Mouse (Mus musculus) ovary, adult 18-20 months (tissue): ENCODE data around the gene Dapk2.

Experiments used
- DNase-seq: peaks from one replicate; pipeline ENCODE4 v3.0.0; 2022; ENCODE audit warnings: low spot score, mixed read lengths

The Dapk2 gene

DNA sequence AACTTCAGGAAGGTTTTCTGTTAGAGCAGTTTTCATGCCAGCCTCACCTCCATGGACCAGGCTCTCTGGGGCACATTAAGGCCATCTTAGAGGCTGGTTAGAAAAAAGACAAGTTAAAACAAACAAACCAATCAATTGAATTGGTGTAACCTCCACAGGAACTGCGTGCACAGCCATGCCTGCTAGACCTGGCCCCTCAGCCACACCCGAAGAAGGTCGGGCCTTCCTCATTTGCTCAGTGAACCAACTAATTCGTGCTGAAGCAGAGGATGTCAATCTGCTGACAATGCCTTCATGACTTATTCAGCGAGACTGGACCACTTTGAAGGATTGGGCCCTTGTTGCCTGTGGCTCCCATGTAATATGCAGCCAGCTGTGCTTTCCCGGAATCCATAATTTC is 28.4 kb downstream of the Dapk2 start:
- no peak for DNase-seq

DNA sequence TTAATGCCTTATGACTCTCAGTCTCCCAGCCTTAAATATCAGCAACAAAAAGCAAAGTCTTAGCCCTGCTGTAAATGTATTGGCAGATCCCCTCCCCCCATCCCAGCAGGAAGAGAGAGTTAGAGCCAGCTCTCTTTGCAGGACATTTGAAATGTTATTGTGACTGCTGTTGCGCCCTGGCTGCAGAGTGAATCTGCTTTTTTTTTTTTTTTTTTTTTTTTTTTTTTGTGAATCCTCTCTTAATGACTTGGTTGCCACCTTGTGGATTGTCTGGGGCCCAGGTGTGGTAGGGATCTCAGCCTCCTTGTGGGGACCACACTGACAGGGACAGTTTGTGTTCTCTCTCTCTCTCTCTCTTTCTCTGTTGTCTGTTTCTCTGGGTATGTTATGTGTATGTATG is 31.0 kb downstream of the Dapk2 start:
- no peak for DNase-seq

DNA sequence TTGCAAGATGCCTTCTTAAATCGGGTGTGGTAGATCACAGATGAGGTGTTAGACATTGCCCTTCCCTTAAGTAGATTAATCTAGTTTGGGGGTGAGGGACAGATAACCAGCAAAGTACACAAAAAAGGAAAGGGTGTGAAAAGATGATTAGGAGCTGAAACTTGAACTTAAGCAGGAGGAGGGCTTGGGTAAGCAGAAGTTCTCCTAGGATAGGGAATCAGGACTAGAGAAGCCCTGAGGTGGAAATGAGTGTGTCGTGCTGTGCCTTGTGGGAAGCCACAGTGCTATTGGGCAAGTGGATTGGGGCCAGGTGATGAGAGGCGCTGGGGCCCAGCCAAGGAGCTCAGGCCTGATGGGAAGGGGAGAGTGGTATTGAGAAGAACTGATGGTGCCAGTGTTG is 36.0 kb downstream of the Dapk2 start:
- DNase-seq, result no peak

DNA sequence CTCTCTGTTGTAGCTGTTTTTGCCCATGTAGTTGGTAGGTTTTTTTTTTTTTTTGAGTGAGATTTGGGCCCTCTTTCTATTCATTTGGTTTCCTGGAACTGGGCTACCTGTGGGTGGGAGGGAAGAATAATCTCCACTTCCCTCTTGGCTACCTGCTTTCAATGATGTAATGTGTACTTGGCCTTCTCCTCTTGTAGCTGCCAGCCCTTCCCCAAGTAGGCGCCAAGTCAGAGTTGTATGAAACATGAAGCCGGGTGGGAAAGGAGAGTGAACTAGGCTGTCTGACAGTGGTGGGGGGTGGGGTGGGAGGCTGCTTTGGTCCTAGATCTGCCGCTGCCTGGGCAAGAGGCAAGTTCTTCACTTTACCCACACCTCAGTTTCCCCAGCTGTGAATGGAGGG is 38.5 kb downstream of the Dapk2 start:
- DNase-seq, result no peak

DNA sequence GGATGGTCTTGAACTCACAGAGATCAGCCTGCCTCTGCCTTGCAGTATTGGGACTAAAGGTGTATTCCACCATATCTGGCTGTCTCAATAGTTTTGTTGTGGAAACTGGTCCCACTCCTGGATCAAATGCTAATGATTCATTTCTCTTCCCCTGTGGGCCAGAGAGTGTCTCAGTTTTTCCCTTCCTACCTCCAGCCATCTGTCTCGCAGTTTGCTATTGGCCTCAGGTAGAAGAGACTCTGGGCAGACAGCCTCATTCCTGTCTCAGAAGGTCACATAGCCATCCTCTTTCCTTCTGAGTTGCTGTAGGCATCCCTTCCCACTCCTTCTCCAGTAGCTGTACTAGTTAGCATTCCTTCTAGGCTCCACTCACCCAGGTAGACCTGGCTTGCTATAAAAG is 40.5 kb downstream of the Dapk2 start:
- DNase-seq, result no peak

DNA sequence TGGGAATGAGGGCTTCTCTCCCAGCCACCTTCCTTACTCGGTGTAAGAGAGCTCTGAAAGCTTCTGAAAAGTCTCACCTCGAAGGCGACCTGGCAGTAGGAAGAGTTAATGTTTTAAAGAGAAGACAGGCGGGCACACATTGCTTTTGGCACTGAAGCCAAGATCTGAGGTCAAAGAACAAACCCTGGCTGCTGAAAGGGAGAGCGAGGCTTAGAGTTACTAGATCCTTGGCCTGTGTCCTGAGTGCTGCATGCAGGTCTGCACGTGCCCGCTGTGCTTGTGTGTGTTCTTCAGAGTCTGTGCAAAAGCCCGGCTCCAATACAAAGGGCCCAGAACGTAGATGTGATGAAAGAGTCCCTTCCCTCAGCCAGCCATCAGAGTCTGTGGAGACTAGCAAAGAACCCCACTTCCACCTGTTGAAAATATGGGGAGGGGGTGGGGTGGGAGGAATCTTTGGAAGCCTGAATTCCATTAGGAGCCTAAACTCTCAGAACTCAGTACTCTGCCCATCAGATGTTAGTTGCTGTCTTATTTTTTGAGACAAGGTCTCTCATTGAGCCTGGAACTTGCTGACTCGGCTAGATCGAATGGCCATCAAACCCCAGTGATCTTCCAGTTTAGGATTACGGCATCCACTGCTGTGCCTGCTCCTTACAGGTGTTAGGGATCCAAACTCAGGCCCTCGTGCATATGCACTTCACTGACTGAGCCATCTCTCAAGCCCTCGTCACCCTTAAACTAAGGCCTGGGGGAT is 41.8 kb downstream of the Dapk2 start:
- no peak for DNase-seq

DNA sequence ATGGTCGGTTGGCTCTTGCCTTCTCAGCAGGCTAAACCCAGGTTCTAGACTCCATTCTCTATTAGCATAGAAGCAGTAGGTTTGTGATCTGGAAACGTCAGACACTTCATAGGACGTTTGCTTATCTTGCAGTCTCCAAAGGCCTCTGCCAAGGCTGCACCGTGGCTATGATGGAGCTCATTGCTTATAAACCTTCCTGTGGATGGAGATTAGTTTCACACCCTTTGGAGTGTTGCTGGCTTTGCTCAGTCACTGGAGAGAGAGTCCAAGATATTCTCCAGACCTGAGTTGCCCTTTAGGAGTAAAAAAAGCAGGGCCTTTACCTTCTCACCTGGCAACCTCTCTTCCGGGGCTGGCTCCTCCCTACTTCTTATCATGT is 42.4 kb downstream of the Dapk2 start:
- no peak for DNase-seq

DNA sequence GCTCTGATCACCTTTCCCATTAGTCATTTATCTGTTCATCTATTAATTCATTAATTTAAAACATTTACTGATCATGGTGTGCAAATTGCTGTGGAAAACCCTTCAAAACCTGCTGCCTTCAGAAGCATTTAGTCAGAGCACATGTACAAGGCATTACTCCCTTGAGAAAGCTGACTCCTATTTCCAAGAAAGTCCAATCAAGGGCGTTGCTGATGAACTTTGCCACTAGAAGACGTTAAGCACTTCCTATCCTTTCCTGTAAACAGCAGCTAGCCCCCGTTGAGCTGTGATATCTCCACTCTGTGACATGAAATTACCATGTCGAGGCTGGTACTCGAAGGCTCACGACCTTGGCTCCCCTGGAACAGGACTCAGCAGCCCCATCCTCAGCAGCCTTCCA is 43.6 kb downstream of the Dapk2 start:
- no peak for DNase-seq

DNA sequence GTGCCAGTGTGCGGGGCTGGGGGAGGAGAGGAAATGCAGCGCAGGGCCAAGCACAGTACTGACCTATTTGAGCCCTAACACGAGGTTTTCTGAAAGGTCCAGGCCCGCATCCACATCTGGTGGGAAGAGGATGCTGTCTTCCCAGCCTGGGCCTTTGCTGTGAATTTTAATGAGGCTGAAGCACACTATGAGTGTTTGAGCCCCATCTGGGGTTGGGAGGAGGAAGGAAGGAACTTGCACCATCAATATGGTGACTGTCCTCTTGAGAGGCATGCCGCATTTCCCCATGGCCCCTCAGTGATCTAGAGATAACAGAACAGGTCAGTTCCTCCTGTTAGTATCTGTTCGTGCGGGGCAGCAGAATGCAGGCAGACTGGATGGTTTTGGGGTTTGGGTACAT is 44.4 kb downstream of the Dapk2 start:
- DNase-seq, result no peak

DNA sequence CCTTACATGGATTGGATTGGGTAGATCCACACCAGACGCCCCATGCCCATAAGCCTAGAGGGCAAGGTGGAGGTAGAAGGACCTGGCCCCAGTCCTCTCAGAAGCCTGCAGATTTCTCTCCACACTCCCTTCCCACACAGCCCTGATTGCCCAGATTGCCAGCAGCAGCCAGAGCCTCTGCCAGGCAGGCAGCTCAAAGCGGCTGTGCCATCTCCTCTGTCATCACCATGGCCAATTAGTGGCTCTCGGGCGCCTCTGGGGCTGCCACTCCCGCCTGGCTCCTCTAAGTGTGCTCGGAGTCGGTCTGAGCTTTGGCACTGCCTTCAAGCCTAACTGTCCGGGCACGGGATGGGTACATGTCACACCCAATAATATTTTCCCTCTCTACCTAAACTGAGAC is 47.7 kb downstream of the Dapk2 start:
- DNase-seq, result no peak

DNA sequence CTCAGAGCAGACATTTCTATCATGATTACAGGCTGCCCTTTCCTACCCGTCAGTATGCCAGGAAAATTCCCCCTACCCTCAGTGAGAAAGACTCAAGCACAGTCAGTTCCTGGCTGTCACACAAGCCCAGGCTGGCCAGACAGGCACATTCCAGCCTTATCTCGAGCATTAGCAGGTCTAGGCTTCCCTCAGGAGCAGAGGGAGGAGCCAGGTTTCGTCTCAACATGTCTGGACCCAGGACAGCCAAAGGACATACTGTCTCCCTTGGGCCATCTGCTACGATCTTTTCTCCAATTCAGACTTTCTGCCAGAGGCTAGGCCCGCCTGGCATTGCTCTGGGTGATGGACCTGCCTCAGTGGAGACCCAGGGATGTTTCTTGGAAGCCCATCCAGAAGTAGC is 48.8 kb downstream of the Dapk2 start:
- DNase-seq, result peak; percentile 13

DNA sequence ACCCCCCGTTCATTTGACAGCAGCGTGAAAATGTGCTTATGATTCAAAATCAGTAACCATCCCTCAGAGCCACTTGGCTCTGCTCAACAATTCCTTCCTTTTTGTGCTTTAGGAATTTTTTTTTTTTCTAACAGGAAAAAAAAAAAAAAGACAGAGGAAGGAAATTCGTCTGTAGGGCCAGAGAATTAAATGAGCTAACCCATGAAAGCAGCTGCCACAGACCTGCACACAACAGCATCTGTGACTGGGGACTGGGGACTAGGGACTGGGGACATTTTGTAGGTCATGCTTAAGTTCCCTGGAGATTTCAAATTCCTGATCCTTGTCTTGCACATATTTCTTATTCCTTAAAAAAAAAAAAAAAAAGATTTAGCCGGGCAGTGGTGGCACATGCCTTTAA is 53.4 kb downstream of the Dapk2 start:
- DNase-seq, result no peak

DNA sequence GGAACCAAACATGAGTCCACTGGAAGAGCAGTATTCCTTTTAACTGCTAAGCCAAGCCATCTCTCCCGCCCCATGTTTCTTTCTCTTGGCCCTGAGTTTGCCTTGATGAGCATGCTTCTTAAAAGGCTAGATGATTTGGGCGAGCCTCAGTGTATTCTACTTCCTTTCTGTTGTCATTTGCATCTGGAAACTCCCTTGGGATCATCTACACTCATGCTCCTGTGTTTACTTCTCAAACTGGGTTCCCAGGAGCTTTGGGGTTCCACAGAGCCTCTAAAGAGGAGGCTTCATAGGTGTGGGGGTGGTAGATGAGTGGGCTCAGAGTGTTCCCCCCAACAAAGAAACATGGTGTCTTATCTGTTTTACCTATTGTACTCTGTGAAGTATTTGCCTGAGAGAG is 54.1 kb downstream of the Dapk2 start:
- DNase-seq, result no peak

DNA sequence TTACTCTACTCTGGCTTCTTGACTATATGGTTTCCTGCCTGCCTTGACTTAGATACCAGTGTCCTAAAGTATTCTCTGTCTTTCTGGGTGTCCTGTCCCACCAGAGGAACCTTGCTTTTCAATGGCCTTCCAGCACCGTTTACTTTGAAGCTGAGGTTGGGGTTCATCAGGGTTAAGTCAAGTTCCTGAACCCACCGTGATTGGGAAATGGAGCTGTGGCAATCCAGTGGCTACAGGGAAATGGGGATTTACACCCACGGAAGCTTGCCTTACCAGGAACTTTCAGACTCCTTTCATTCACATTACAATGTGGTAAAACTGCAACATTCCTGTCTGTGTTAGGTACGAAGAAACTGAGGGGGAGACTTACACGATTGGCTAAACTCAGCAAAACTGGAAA is 54.8 kb downstream of the Dapk2 start:
- DNase-seq, result no peak

DNA sequence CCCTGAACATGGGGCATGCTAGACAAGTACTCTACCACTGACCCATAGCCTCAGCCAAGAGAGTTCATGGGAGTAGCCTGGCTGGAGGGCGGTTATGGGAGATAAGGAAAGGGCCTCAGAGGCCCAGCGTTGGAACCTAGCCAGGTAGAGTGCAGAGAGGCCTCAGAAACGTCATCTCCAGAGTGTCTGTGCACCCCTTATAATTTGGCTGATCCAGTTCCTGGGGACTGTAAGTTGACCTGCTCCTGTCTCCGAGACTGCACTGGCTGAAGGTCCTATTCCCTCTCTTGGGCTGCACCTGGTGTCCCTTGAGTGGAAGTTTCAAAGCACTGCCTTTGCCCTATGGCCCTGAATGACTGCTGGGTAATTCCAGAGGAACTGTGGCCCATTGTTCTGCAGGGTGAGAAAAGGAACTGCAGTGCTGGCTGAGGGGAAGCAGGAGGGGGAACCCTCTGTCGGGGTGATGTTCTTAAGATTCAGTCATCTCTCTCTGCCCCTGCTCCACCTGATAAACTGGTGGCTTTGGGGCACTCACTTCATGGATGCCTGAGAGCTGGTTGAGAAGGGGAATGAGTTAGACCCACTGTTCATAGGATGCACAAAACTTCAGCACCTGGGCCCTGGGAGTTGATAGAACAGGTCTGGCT is 55.5 kb downstream of the Dapk2 start:
- peak; percentile 24 for DNase-seq

DNA sequence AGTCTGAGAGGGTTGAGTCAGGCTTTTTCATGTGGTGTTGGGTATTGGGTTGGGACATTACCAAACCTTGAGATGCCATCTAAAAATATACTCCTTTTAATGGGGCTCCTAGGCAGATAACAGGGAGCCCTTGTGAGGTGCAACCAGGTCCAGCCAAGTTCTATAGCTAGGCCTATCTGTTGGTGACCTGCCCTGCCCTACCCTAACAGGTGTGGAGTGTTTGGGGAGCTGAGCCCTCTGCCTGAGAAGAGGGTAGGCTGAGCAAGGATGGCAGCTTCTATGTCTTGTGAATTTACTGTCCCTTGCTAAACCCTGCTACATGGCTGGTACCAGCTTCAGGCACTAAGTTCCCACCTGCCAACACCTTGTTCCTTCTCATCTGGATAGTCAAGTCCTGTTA is 57.5 kb downstream of the Dapk2 start:
- no peak for DNase-seq

DNA sequence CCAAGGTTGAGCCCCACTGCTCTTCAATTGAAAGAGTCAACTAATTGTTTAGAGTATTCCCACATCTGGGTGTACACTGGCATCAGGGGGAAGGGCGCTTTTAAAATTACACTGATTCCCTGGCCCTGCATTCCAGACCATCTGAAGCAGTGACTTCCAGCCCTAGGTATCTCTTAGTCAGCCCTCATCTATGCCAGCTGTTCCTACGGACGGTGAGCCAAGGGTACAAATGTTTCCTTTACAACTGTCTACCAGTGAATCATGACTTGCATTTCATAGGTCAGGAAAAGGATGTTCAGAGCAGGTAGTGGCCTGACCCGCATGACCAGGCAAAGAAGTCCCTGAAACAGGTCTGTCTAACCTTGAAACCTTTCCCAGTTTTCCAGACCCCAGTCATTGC is 59.9 kb downstream of the Dapk2 start:
- DNase-seq, result no peak

DNA sequence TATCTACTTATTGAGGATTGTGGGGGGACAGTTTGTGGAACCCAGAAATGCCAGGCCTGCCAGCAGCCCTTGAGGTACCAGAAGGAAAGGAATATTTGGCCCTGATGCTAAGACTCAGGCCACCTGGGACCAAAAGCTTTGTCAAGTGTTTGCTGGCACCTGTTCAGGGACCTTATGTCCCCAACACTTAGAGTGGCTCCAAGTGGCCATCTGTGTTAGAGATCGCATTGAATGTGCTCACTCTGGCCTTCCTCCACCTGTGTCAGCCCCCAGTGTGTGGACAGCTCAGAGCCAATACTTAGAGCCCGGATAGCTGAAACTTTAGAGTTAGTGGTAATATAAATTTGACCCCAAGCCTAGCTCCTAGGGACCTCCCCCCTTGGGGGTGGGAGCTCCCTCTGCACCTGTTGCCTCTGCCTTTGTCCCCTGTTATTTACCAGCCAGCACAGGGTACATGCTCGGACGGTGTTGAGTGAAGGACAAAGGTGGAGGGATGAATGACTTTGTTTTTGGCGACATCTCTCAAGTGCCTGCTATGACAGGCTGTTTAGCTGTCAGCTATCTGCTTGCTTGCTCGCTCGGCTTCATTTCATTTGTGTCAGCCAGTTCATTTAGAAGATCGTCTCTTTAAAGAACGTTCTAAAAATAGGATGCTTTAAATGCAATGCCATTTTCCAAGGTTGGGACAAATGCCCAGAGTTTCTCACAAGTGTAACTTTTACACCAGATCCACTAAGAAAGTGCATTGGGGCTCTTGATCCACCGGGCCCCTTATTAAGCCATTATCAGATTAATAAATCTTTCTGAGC is 61.1 kb downstream of the Dapk2 start:
- DNase-seq, result no peak

DNA sequence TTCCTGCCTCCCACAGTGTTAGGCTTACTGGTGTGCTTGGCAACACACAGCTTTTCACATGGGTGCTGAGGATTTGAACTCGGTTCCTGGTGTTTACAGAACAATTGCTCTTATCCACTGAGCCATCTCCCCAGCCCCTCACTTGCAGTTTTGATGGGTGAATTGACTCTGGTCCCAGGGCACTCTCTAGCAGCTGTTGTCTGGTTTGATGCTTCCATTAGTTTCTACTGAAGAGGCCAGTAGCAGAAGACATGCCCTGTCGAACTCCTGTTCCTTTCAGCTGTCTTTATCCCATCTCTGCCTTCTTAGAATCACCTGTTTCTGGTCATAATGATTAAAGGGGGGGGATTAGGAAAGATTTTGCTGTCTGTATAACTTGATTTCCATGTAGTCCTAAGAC is 65.8 kb downstream of the Dapk2 start:
- no peak for DNase-seq

DNA sequence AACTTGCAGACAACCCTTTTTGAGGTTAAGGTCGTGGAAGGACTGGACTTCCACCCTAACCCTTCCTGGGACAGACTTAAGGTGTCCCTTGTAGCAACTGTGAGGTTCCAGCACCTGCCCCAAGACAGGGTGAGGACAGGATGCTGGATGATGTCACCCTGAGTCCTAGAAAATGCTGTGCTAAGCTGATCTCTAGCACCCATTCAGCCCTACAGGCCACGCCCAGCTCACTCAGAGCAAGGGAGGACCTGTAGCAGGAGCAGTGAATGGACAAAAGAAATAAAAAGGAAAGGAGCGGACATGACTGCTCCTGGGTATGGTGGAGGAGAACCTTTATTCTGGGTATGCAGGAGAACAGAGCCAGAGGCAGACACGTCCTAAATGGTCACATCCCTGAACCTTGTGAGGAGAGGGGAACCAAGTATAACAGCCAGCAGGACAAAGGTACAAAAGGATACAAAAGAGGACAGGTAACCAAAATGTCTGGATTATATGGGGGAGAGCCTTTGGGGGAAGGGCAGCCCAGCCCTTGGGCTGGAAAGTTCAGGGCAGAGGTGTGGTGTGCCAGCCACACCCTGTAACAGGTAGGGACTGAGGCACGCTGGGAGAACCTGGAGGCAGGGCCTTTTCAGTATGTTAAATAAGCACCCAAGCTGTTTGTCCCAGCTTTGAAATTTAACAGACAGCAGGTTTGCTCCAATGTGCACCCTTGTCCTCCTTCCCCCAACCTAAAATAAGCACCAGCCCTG is 67.9 kb downstream of the Dapk2 start:
- no peak for DNase-seq

DNA sequence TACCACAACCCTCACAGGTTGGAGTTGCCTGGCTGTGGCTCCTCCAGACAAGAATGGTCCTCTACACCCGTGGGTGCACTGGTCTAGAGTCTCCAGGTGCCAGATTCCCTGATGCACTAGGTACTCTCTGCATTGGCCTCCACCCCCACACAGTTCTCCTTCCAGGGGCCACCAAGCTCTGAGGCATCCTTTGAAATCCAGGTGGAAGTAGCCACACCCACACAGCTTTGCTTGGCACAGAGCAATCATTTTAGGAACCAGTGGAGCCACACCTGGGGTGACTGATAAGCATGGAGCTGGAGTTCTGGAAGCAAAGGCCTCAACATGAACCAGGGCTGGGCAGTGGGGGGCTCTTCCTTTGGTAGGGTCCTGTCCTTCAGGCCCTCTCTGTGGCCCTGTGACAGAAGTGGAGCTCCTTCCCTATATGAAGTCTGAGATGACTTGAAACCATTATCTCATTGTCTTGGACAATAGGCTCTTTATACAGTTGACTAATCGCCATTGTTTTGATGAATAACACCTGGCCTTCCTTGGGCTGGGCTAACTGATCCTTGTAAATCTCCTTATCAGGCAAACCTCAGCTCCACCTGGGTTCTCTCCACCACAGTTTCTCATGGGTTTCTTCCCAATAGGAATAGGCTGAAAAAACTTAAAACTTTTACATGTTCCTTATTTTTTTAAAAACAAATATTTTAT is 70.6 kb downstream of the Dapk2 start:
- no peak for DNase-seq
